Mouse (Mus musculus) limb, embryonic 14.5 days (tissue): ENCODE measurements around the gene Hist1h3d. TPM values are rescaled to one million over a fixed set of nuclear protein-coding genes. Genes with fewer than 3 reads are reported as not detected.
"Not testable (repeated sequence)": the region's sequence is repeated elsewhere in the genome, so short reads cannot be mapped to it uniquely, and the experiment has no call there.

ENCODE experiments used
- ATAC-seq: fragments of 200-750 bp; cut with Nextera tagmentation; 2 replicates; pipeline ENCODE4 v1.8.0; 2017; ENCODE audit warnings: low read depth, moderate number of reproducible peaks, moderate TSS enrichment; ENCODE audit not compliant: low FRiP score
- DNase-seq: peaks from one replicate; pipeline ENCODE4 v3.0.0-alpha.2; 2015; ENCODE audit warnings: low spot score
- H3K27ac ChIP-seq: fragments of 300-500 bp; sonication (generic); replicated peaks from 2 replicates; pipeline ENCODE4 v1.5.1; 2014; ENCODE audit warnings: low read depth, mild to moderate bottlenecking, low read length, moderate library complexity, mixed read lengths
- H3K27me3 ChIP-seq: fragments of 300-500 bp; sonication (generic); 2 replicates; pipeline ENCODE4 v1.6.1; 2014; ENCODE audit warnings: low read length, mixed read lengths; ENCODE audit not compliant: control insufficient read depth, insufficient read depth
- H3K36me3 ChIP-seq: fragments of 300-500 bp; sonication (generic); 2 replicates; pipeline ENCODE4 v1.6.1; 2014; ENCODE audit warnings: mild to moderate bottlenecking, low read length, moderate library complexity, mixed read lengths; ENCODE audit not compliant: control insufficient read depth, insufficient read depth
- H3K4me1 ChIP-seq: fragments of 300-500 bp; sonication (generic); 2 replicates; pipeline ENCODE4 v1.6.1; 2014; ENCODE audit warnings: antibody characterized with exemption, low read length, mixed read lengths; ENCODE audit not compliant: control insufficient read depth, insufficient read depth
- H3K4me2 ChIP-seq: fragments of 300-500 bp; sonication (generic); replicated peaks from 2 replicates; pipeline ENCODE4 v1.6.1; 2014; ENCODE audit warnings: low read depth, mild to moderate bottlenecking, low read length, moderate library complexity; ENCODE audit not compliant: severe bottlenecking
- H3K4me3 ChIP-seq: fragments of 300-500 bp; sonication (generic); replicated peaks from 2 replicates; pipeline ENCODE4 v1.5.1; 2014; ENCODE audit warnings: low read length
- H3K9ac ChIP-seq: fragments of 300-500 bp; sonication (generic); 2 replicates; pipeline ENCODE4 v1.6.1; 2014; ENCODE audit warnings: mild to moderate bottlenecking, low read depth, low read length, moderate library complexity; ENCODE audit not compliant: severe bottlenecking
- H3K9me3 ChIP-seq: fragments of 300-500 bp; sonication (generic); 2 replicates; pipeline ENCODE4 v1.6.1; 2016; ENCODE audit warnings: low read length; ENCODE audit not compliant: control insufficient read depth
- POLR2A ChIP-seq: fragments of 200-500 bp; IDR thresholded peaks from 2 replicates; pipeline ENCODE4 v1.8.0; 2012; ENCODE audit warnings: inconsistent platforms, mild to moderate bottlenecking, moderate library complexity, borderline replicate concordance; ENCODE audit not compliant: insufficient read depth, insufficient read length; ENCODE audit errors: extremely low read depth
- WGBS: fragments of 180-500 bp; shearing (Covaris S2); extraction: QIAGEN DNeasy Blood & Tissue Kit; methylation state at CpG from one replicate; pipeline ENCODE4 v1.1.7; 2014; 5-methylcytosine and 5-hydroxymethylcytosine counted together
- polyA plus RNA-seq, 2 experiments: library from polyadenylated mRNA; depleted of rRNA in 1 of 2; stranded (reverse) in 1 of 2; unstranded in 1 of 2; fragments of >200 nt; fragmentation: Nextera tagmentation in 1 of 2; extraction: Ambion mirVana in 1 of 2; gene quantifications; 2 replicates each; pipeline versions ENCODE4 v1.2.1 to v1.2.3; 2012 to 2014

The Hist1h3d gene
- polyA plus RNA-seq, 2 experiments: 6.8 to 30.0 TPM

DNA sequence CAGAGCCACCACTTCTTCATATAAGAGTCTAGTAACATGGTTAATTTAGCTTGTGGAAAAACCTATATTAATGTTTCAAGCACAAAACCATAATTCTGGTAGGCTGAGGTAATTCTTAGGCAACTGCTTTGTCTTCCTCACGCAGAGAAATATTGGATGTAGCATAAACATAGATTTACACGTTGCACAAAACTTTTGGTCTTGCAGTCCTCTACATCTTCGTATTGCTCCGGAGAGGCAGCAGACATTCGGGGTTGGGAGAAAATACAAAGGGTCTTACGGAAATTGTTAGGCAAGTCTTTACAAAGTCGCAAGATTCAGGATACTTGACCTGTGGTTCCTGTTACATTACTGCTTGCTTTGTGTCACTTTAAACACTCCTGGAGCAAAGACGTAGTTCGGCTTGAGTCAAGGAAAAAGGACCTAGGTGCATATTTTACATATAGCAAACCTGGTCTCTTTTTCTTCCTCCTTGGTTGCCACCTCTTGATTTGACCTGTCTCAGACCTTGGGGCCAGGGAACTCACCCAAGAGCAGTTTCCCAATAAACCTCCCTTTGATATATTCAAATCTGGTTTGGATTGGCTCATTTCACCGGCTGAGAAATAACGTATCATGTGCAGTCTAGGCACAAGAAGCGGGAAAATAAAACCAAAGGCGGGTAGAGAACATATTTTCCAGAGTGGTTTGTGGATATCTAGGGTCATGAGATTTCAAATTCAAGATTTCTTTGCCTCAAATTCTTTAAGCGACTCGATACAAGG, 41.0 kb upstream of the Hist1h3d start:
- DNase-seq (no peak), ATAC-seq (0 out of 2 replicates have a peak, but pooled peaks have one; percentile 5)
- 1% methylated on average over 15 of the region's 15 CpGs for WGBS
- peak overlapping the region; percentile 92 for H3K27ac ChIP-seq
- TF ChIP-seq POLR2A: 0 out of 2 replicates have a peak, but pooled peaks have one; percentile 29
- H3K9me3 ChIP-seq: no peaks in the 10 kb centered on the region
- peak overlapping the region; percentile 76 for H3K9ac ChIP-seq
- H3K36me3 ChIP-seq: no peaks in the 10 kb centered on the region
- H3K4me2 ChIP-seq: peak overlapping the region; percentile 49
- peaks cover 23% of the 10 kb centered on the region for H3K4me1 ChIP-seq
- no peaks in the 10 kb centered on the region for H3K27me3 ChIP-seq
- H3K4me3 ChIP-seq: peak overlapping the region; percentile 55

DNA sequence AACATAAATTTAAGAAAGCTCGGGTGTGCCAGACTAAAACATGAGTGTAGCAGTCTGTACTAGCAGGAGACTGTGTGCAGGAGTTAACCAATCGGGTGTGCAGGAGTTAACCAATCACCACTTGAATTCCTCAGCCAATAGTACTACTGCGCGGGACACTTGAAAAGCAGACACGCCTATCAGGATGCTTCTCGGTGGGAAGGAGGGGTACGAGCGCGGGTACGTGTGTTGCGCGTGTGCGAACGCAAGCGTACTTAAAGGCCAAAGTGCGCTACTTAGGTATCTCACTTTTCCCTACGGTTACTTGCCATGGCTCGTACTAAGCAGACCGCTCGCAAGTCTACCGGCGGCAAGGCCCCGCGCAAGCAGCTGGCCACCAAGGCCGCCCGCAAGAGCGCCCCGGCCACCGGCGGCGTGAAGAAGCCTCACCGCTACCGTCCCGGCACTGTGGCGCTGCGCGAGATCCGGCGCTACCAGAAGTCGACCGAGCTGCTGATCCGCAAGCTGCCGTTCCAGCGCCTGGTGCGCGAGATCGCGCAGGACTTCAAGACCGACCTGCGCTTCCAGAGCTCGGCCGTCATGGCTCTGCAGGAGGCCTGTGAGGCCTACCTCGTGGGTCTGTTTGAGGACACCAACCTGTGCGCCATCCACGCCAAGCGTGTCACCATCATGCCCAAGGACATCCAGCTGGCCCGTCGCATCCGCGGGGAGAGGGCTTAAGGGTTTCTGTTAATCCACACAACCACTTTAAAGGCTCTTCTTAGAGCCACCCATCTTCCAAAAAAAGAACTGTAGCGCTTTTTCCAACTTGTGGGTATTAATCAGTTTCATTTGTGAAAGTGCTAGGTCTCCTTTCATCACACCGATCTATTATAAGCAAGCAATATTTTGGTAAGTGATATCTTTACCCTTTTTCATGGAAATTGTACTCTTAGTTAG, 40.2 kb upstream of the Hist1h3d start, which contains the start of gene Hist1h3g:
Gene Hist1h3g, plus strand, starts transcription at position 286 of the 939 bp plus-strand sequence.
- ATAC-seq (peak; percentile 88), DNase-seq (peak; percentile 98)
- peak within 1 kb of the TSS; percentile 49 for H3K4me2 ChIP-seq
- not testable (repeated sequence) for H3K36me3 ChIP-seq, H3K9me3 ChIP-seq, H3K27me3 ChIP-seq
- peaks cover 23% of the 10 kb centered on the region for H3K4me1 ChIP-seq
- under 1% methylated on average over 26 of the region's 62 CpGs for WGBS
- H3K27ac ChIP-seq: peak within 1 kb of the TSS; percentile 92
- TF ChIP-seq POLR2A: peak; percentile 73; the same call in 1 of the 2 replicates
- H3K9ac ChIP-seq: peak within 1 kb of the TSS; percentile 76
- H3K4me3 ChIP-seq: peak within 1 kb of the TSS; percentile 55

DNA sequence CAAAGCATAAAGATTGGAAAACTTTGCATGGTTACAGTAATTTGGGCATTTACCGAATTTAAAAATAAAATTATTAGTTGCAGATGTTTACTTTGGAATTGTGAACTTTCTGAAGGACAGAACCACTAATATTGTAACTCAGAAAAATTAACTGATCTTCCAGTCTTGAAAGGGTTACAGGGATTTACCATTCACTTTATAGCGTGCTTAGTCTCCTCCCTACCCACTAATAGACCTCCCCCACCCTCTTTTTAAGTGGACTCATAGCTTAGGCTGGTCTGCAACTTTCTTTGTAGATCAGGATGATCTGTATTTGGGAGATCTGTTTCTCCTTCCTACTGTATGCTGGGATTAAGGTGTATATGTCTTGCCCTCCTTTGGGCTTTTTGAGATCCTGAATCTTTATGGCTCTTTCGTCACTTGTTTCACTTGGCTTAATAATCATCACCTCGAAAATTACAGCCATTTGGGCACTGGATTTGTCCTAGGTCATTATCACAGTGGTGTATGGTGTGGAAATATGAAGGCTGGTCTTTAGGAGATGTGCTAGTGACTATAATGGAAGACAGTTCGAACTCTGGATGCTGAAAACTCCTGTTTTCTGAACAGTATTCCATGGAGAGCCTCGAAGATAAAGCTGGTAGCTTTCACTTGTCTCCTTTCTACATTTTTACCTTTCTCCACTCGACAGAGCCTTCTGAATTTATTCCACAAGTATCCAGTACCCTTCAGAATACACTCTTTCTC, 39.3 kb upstream of the Hist1h3d start:
- ATAC-seq: no peak
- no peaks in the 10 kb centered on the region for H3K36me3 ChIP-seq
- H3K4me3 ChIP-seq: peak overlapping the region; percentile 55
- peak overlapping the region; percentile 49 for H3K4me2 ChIP-seq
- 0 out of 2 replicates have a peak, but pooled peaks have one; percentile 25 for TF ChIP-seq POLR2A
- H3K27me3 ChIP-seq: no peaks in the 10 kb centered on the region
- H3K9ac ChIP-seq: peak overlapping the region; percentile 61
- peak overlapping the region; percentile 82 for H3K27ac ChIP-seq
- H3K4me1 ChIP-seq: peaks cover 23% of the 10 kb centered on the region
- DNase-seq: no peak
- WGBS: 17% methylated on average over 7 of the region's 7 CpGs
- H3K9me3 ChIP-seq: no peaks in the 10 kb centered on the region

DNA sequence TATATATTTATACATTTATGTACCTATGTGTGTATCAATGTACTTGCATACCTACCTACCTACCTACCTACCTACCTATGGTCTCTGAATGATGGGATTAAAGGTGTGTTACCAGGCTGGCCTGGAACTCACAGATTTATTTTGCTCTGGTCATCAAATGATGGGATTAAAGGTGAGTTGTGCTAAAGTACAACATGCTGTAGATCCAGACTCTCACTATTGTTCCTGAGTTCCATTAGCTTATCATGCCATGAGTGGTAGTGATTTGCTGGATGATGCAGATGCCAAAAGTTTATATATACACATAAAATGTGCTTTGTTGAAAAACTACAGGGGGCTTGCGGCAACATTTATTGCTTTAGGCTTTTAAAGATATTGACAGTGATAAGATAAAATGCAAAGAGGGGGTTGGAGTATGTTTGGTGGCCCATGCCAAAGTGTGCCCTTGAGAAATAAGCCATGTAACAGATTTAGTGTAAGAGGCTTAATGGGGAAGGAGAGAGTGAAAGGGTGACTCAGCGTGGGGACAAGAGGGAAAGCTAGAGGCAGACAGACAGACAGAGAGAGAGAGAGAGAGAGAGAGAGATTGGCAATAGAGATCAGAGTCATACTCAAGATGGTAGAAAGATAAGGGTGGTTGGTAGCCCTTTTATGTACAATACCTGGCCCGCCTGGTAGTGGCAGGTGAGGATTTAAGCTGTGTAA, 38.4 kb upstream of the Hist1h3d start:
- H3K4me3 ChIP-seq: peak overlapping the region; percentile 55; the same call in 1 of the 2 replicates
- ATAC-seq: no peak
- no peaks in the 10 kb centered on the region for H3K27me3 ChIP-seq
- 65% methylated on average over 3 of the region's 3 CpGs for WGBS
- H3K36me3 ChIP-seq: no peaks in the 10 kb centered on the region
- H3K4me2 ChIP-seq: peak overlapping the region; percentile 49
- no peak for DNase-seq
- H3K9me3 ChIP-seq: no peaks in the 10 kb centered on the region
- H3K9ac ChIP-seq: no peak overlapping the region
- H3K4me1 ChIP-seq: peaks cover 22% of the 10 kb centered on the region
- no peak for TF ChIP-seq POLR2A
- H3K27ac ChIP-seq: no peak overlapping the region
